Mouse (Mus musculus) ES-Bruce4 (cell line): Measurements from ENCODE around the gene Mier3. TPM values are rescaled to one million over a fixed set of nuclear protein-coding genes. Genes with fewer than 3 reads are reported as not detected.

Experiments
- H3K27ac ChIP-seq: 2 replicates; pipeline ENCODE4 v1.5.1; 2012; ENCODE audit warnings: low read length, inconsistent platforms; ENCODE audit not compliant: insufficient read depth
- H3K27me3 ChIP-seq: 2 replicates; pipeline ENCODE4 v1.6.1; 2012; ENCODE audit warnings: mild to moderate bottlenecking, low read length, inconsistent platforms; ENCODE audit not compliant: control insufficient read depth, poor library complexity, insufficient read depth, severe bottlenecking
- H3K36me3 ChIP-seq: 2 replicates; pipeline ENCODE4 v1.6.1; 2012; ENCODE audit warnings: inconsistent platforms, mild to moderate bottlenecking, low read length, moderate library complexity; ENCODE audit not compliant: control insufficient read depth, poor library complexity, insufficient read depth, severe bottlenecking
- H3K4me1 ChIP-seq: one replicate; pipeline ENCODE4 v1.8.1; 2011; ENCODE audit warnings: low read length; ENCODE audit not compliant: control insufficient read depth, insufficient read depth
- H3K4me3 ChIP-seq: 2 replicates; pipeline ENCODE4 v1.5.1; 2011; ENCODE audit warnings: low read depth, mild to moderate bottlenecking, low read length
- H3K9ac ChIP-seq: 2 replicates; pipeline ENCODE4 v1.6.1; 2012; ENCODE audit warnings: low read depth, mild to moderate bottlenecking, inconsistent platforms; ENCODE audit not compliant: poor library complexity, severe bottlenecking
- H3K9me3 ChIP-seq: replicated peaks from 2 replicates; pipeline ENCODE4 v1.6.1; 2012; ENCODE audit warnings: mild to moderate bottlenecking, low read length, inconsistent platforms; ENCODE audit not compliant: control insufficient read depth, poor library complexity, insufficient read depth, severe bottlenecking
- CTCF ChIP-seq: IDR thresholded peaks from one replicate; pipeline ENCODE4 v1.8.1; 2011; ENCODE audit warnings: low read depth, low read length
- EP300 ChIP-seq: IDR thresholded peaks from 2 replicates; pipeline ENCODE4 v1.6.1; 2011; ENCODE audit warnings: low read depth, low read length; ENCODE audit not compliant: insufficient read depth
- POLR2A ChIP-seq: IDR thresholded peaks from one replicate; pipeline ENCODE4 v1.8.1; 2011; ENCODE audit warnings: low read length; ENCODE audit not compliant: insufficient read depth
- polyA plus RNA-seq: library from polyadenylated mRNA; stranded (reverse); fragments of >200 nt; gene quantifications from 2 replicates; pipeline ENCODE4 v1.2.4, GENCODE M21; 2011; ENCODE audit warnings: low read depth; ENCODE audit not compliant: missing spikeins, insufficient read depth, insufficient read length

The Mier3 gene
- polyA plus RNA-seq, 1 experiment, result 48.7 TPM

DNA sequence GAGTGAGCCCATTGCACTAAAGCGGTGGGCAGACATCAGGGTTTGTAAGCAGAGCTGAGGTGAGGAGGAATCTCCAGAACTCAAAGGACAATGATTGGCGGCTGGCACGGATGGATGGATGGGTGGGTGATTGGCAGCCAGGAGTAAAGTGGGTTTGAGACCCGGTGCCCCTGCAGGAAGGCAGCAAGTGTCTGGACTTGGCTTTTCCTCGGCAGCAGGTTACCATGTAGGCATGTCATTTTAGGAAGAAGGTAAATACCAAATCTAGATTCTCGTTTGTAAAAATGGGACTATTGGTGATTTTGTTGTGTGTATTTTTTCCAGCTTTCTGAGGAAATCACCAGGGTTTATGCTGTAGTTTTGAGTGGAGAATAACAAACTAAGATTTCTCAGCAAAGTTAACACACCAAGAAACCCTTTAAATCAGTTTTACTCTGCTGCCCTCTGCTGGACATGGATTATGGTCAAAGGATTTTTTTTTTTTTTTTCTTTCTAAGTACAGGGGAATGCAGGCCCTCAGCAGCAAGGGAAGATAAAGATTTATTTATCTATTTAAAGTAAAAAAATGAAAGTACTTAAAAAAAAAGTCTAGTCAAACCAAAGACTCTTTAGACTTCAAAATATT lies 61.3 kb downstream of the Mier3 start:
- no peaks in the 10 kb centered on the region for H3K4me1 ChIP-seq
- no peaks in the 10 kb centered on the region for H3K36me3 ChIP-seq
- H3K9ac ChIP-seq, result no peak overlapping the region
- H3K27ac ChIP-seq, result no peak overlapping the region
- TF ChIP-seq EP300, result no peak
- peak; percentile 4 for TF ChIP-seq CTCF
- TF ChIP-seq POLR2A, result no peak
- H3K9me3 ChIP-seq, result peaks cover 4% of the 10 kb centered on the region; the same call in 1 of the 2 replicates
- no peaks in the 10 kb centered on the region for H3K27me3 ChIP-seq
- no peak overlapping the region for H3K4me3 ChIP-seq

DNA sequence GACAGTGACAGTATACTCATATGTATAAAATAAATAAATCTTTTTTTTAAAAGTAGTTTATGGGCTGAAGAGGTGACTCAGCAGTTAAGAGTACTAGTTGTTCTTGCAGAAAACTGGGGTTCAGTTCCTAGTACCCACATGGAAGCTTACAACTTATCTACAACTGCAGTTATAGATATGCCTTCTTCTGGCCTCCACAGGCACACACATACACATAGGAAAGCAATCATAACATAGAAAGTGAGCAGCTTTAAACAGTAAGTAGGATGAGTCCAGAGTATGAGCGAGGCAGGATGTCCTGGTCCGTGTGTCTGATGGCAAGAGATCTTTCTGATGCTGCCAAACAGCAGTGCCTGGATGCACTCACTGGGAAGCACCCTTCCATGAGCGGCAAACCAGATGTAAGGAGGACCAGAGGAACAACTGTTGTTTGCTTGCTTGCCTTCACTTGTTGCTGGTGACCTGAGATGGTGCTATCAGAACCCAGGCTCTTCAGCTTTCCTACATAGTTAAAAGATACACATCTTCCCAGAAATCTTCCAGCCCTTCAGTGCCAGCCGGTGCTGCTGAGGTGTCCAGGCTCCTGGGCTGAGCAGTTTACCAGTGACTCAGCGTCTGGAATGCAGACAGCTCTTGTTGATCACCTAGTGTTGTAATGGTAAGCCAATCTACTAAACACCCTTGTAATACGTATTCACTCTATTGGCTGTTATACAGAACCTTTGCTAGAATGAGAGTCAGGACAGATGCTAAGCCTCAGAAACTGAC lies 63.6 kb downstream of the Mier3 start:
- H3K9me3 ChIP-seq, result no peaks in the 10 kb centered on the region
- H3K36me3 ChIP-seq, result no peaks in the 10 kb centered on the region
- H3K4me1 ChIP-seq, result no peaks in the 10 kb centered on the region
- H3K4me3 ChIP-seq, result no peak overlapping the region
- H3K27me3 ChIP-seq, result no peaks in the 10 kb centered on the region
- no peak for TF ChIP-seq EP300
- TF ChIP-seq CTCF, result no peak
- no peak for TF ChIP-seq POLR2A
- no peak overlapping the region for H3K27ac ChIP-seq
- H3K9ac ChIP-seq, result no peak overlapping the region

DNA sequence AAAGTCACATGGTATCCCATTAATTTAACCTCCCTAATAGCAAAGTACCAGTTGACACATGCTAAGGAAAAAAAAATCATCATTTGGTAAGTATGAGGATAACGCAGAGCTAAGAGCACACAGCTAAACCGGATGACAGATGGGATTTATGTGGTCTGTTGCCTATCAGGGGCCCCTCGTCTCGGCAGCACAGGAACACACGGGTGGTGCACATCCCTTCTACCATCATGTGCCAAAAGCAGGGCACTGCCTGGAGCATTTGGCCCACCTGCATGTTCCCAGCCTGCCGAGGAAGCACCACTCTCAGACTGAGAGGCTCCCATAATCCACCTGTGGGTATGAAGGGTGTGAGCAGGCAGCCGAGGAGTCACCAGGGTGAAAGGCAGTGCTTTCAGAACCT lies 64.4 kb downstream of the Mier3 start:
- TF ChIP-seq CTCF (no peak), EP300 (no peak), POLR2A (no peak)
- Histone ChIP-seq H3K4me3 (no peak overlapping the region), H3K36me3 (peaks cover 2% of the 10 kb centered on the region; the same call in 1 of the 2 replicates), H3K9ac (no peak overlapping the region), H3K27ac (no peak overlapping the region), H3K27me3 (no peaks in the 10 kb centered on the region), H3K4me1 (no peaks in the 10 kb centered on the region), H3K9me3 (no peaks in the 10 kb centered on the region)

DNA sequence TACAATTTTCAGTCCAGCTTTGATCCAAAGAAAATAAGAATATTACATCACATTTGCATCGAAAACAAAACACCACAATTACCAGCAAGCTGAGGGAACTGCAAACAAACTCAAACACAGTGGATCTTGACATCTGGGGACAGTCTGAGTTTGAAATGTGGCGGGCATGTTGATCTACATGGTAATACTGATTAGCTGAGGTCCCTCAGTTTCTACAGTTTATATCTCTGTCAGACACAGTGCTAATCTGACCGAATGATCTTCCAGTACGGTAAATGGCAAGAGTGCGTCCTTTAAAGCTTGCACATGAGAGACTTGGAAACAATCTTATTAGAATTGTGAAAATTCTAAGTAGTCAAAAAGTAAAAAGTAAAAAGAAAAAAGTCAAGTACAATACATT lies 66.1 kb downstream of the Mier3 start:
- TF ChIP-seq POLR2A, result no peak
- TF ChIP-seq CTCF, result no peak
- no peak for TF ChIP-seq EP300
- no peak overlapping the region for H3K4me3 ChIP-seq
- no peak overlapping the region for H3K9ac ChIP-seq

DNA sequence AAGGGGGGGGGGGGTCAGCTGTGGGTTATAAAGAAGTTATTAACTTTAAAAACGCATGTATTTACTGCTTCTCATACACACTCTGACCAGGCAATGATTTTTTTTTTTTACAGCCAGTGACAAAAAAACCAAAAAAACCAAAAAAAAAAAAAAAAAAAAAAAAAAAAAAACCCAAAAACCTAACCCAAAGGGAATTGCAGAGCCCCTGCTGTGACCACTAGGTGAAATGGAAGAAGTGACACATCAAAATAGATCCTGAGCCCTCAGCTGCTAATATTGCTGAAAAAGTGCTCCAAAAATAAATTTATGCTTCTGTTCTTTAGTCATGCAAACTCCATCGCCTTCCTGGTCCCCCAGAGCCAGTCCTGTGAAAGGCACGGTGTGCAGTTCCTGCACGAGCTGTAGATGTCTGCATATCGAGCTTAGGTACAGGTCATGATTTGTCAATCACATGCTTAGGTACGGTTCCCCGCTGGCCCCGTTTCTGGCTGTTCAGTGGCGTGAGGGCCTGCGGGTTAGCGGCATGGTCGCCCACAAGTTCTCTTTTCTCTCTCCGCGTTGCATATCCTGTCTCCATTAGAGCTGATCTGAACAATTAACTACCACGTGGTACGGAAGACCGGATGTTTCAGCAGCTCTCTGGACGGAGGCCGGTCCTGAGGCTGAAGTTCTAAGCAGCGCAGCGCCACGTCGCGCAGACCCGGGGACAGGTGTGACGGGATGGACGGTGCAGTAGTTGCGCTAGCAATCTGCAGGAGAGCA lies 67.7 kb downstream of the Mier3 start:
- H3K4me1 ChIP-seq, result no peaks in the 10 kb centered on the region
- TF ChIP-seq EP300 (0 out of 2 replicates have a peak, but pooled peaks have one; percentile 2), POLR2A (no peak), CTCF (no peak)
- no peaks in the 10 kb centered on the region for H3K27me3 ChIP-seq
- peak overlapping the region; percentile 21; the same call in 1 of the 2 replicates for H3K4me3 ChIP-seq
- no peaks in the 10 kb centered on the region for H3K9me3 ChIP-seq
- no peak overlapping the region for H3K27ac ChIP-seq
- H3K9ac ChIP-seq, result no peak overlapping the region
- H3K36me3 ChIP-seq, result peaks cover 4% of the 10 kb centered on the region

More for the DNA sequence above, 66.1 kb downstream of the Mier3 start:
- no peaks in the 10 kb centered on the region for H3K9me3 ChIP-seq
- peaks cover 4% of the 10 kb centered on the region for H3K36me3 ChIP-seq
- no peaks in the 10 kb centered on the region for H3K27me3 ChIP-seq
- H3K4me1 ChIP-seq, result no peaks in the 10 kb centered on the region
- no peak overlapping the region for H3K27ac ChIP-seq

DNA sequence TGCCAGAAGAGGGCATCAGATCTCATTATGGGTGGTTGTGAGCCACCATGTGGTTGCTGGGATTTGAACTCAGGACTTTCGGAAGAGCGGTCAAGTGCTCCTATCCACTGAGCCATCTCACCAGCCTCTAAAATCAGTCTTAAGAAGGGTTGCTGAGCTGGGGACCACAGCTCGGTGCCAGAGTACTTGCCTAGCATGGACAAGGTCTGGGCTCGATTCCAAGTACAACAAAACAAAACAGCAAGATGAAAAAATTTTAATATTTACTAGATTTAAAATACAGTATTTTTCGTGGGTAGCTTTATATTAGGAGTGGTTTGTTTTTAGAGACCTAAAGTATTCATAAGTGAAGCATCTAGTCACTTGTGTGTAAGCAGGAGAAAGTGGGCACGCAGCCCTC lies 72.5 kb downstream of the Mier3 start:
- no peaks in the 10 kb centered on the region for H3K27me3 ChIP-seq
- no peak overlapping the region for H3K4me3 ChIP-seq

More for the DNA sequence above, 72.5 kb downstream of the Mier3 start:
- H3K9ac ChIP-seq, result no peak overlapping the region
- H3K36me3 ChIP-seq, result peaks cover 34% of the 10 kb centered on the region
- no peaks in the 10 kb centered on the region for H3K9me3 ChIP-seq
- H3K27ac ChIP-seq, result no peak overlapping the region
- H3K4me1 ChIP-seq, result no peaks in the 10 kb centered on the region
- TF ChIP-seq CTCF (no peak), EP300 (no peak), POLR2A (no peak)
